In the genomic region with DNA sequence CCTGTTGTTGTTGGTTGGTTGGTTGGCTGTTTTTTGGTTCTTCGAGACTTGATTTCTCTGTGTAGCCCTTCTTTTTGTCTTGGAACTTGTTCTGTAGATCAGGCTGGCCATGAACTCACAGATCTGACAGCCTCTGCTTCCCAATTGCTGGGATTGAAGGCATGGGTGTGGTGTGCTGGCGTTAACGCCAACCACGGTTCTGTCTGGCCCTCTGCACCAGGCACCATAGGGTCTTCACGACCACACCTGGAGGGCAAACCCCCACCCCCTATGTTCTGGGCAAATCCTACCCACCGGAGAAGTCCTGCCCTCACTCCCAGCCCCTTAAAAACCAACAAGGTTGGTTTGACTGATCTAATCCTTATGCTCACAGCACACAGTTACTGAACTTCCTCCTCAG, we compare ENCODE assay signal across 8 mouse cellular contexts. TPM values are rescaled to one million over a fixed set of nuclear protein-coding genes. Genes with fewer than 3 reads are reported as not detected.
DNase-seq lines count a peak whose midpoint lies in the region; ATAC-seq and TF ChIP-seq lines count a peak whose summit lies in the region.

No protein-coding gene starts in this region.

- intact Hi-C loops in heart, postnatal 36 days (cut with DNase I) = loop anchor here (1.0 to 5.0 kb wide), 2 partner anchors 18 to 35 kb away; no protein-coding TSS in a partner anchor

- 63% methylated on average over 6 of the region's 6 CpGs for WGBS in heart, embryonic 14.5 days
- 63% methylated on average over 6 of the region's 6 CpGs for WGBS in embryonic facial prominence, embryonic 12.5 days
- 70% methylated on average over 6 of the region's 6 CpGs for WGBS in intestine, embryonic 14.5 days
- 73% methylated on average over 6 of the region's 6 CpGs for WGBS in midbrain, embryonic 15.5 days
- WGBS in thymus, adult 2 months = 70% methylated on average over 6 of the region's 6 CpGs

- no peaks in the 10 kb centered on the region for H3K27me3 ChIP-seq in heart, embryonic 14.5 days (ENCODE audit: control insufficient read depth, insufficient read depth, low read length)
- H3K27me3 ChIP-seq in embryonic facial prominence, embryonic 12.5 days = no peaks in the 10 kb centered on the region
- no peaks in the 10 kb centered on the region for H3K27me3 ChIP-seq in intestine, embryonic 14.5 days (replicated peaks; ENCODE audit: control insufficient read depth, insufficient read depth, low read length)
- H3K27me3 ChIP-seq in midbrain, embryonic 15.5 days (replicated peaks) = no peaks in the 10 kb centered on the region
- no peaks in the 10 kb centered on the region for H3K27me3 ChIP-seq in thymus, adult 2 months (ENCODE audit: control insufficient read depth, insufficient read depth, low read length)

- no peak overlapping the region for H3K4me3 ChIP-seq in heart, embryonic 14.5 days (ENCODE audit: control insufficient read depth in 1 of 2, insufficient read depth in 1 of 2, low read depth in 1 of 2, low read length in 2 of 2)
- peak overlapping the region; percentile 54 for H3K4me3 ChIP-seq in embryonic facial prominence, embryonic 12.5 days
- peak overlapping the region; percentile 59; the same call in 1 of the 2 replicates for H3K4me3 ChIP-seq in intestine, embryonic 14.5 days (ENCODE audit: low read depth, low read length)
- H3K4me3 ChIP-seq in midbrain, embryonic 15.5 days = peak overlapping the region; percentile 43
- no peak overlapping the region for H3K4me3 ChIP-seq in thymus, adult 2 months (ENCODE audit: control insufficient read depth, insufficient read depth, low read length)

- no peak for DNase-seq in heart, postnatal 36 days
- no peak for DNase-seq in intestine, embryonic 14.5 days (ENCODE audit: low spot score)
- no peak for DNase-seq in layer of hippocampus, adult 9-10 months (ENCODE audit: low spot score)
- DNase-seq in thymus, adult 2 months = no peak

- peaks cover 7 to 8% of the 10 kb centered on the region in 2 experiments for H3K4me1 ChIP-seq in heart, embryonic 14.5 days (ENCODE audit: control insufficient read depth in 2 of 2, insufficient read depth in 2 of 2, low read length in 2 of 2)
- H3K4me1 ChIP-seq in embryonic facial prominence, embryonic 12.5 days = peaks cover 10% of the 10 kb centered on the region
- H3K4me1 ChIP-seq in intestine, embryonic 14.5 days (replicated peaks; ENCODE audit: control insufficient read depth, insufficient read depth, low read length) = peaks cover 8% of the 10 kb centered on the region
- H3K4me1 ChIP-seq in midbrain, embryonic 15.5 days = peaks cover 12% of the 10 kb centered on the region
- H3K4me1 ChIP-seq in thymus, adult 2 months (replicated peaks; ENCODE audit: control insufficient read depth, insufficient read depth, low read length) = peaks cover 14% of the 10 kb centered on the region

- H3K9me3 ChIP-seq in heart, embryonic 14.5 days (ENCODE audit: control insufficient read depth, low read length) = no peaks in the 10 kb centered on the region
- no peaks in the 10 kb centered on the region for H3K9me3 ChIP-seq in embryonic facial prominence, embryonic 12.5 days
- no peaks in the 10 kb centered on the region for H3K9me3 ChIP-seq in intestine, embryonic 14.5 days (ENCODE audit: control insufficient read depth, low read length)
- H3K9me3 ChIP-seq in midbrain, embryonic 15.5 days = no peaks in the 10 kb centered on the region

- H3K27ac ChIP-seq in heart, embryonic 14.5 days (replicated peaks in 1 of 2; ENCODE audit: control insufficient read depth in 1 of 2, insufficient read depth in 1 of 2, low read depth in 2 of 2, low read length in 2 of 2) = peak overlapping the region in 1 of 2 experiments; percentile 1; a peak in 1 of 4 replicates
- H3K27ac ChIP-seq in embryonic facial prominence, embryonic 12.5 days = peak overlapping the region; percentile 37
- peak overlapping the region; percentile 79; the same call in 1 of the 2 replicates for H3K27ac ChIP-seq in intestine, embryonic 14.5 days (ENCODE audit: low read depth)
- no peak overlapping the region for H3K27ac ChIP-seq in midbrain, embryonic 15.5 days
- H3K27ac ChIP-seq in thymus, adult 2 months (ENCODE audit: control insufficient read depth, insufficient read depth, low read length) = no peak overlapping the region

- no peak overlapping the region for H3K9ac ChIP-seq in heart, embryonic 14.5 days (ENCODE audit: low read length)
- peak overlapping the region; percentile 52; the same call in 1 of the 2 replicates for H3K9ac ChIP-seq in embryonic facial prominence, embryonic 12.5 days
- no peak overlapping the region for H3K9ac ChIP-seq in intestine, embryonic 14.5 days (ENCODE audit: low read length)
- no peak overlapping the region; the same call in 1 of the 2 replicates for H3K9ac ChIP-seq in midbrain, embryonic 15.5 days

- TF ChIP-seq CTCF in thymus, adult 2 months (IDR thresholded peaks at IDR 0.05; ENCODE audit: borderline replicate concordance, control insufficient read depth, extremely low read depth, insufficient read depth, low read length, poor library complexity) = no peak

- peaks cover 23% of the 10 kb centered on the region for H3K36me3 ChIP-seq in heart, embryonic 14.5 days (ENCODE audit: control insufficient read depth, insufficient read depth, low read length)
- H3K36me3 ChIP-seq in embryonic facial prominence, embryonic 12.5 days = peaks cover 18% of the 10 kb centered on the region
- peaks cover 11% of the 10 kb centered on the region for H3K36me3 ChIP-seq in intestine, embryonic 14.5 days (ENCODE audit: control insufficient read depth, insufficient read depth, low read length)
- H3K36me3 ChIP-seq in midbrain, embryonic 15.5 days (replicated peaks) = peaks cover 6% of the 10 kb centered on the region
- H3K36me3 ChIP-seq in thymus, adult 2 months (ENCODE audit: control insufficient read depth, insufficient read depth, low read length) = no peaks in the 10 kb centered on the region

- H3K4me2 ChIP-seq in heart, embryonic 14.5 days (ENCODE audit: low read length) = peak overlapping the region; percentile 94
- H3K4me2 ChIP-seq in embryonic facial prominence, embryonic 12.5 days (replicated peaks) = peak overlapping the region; percentile 94
- peak overlapping the region; percentile 97 for H3K4me2 ChIP-seq in intestine, embryonic 14.5 days (ENCODE audit: low read length)
- H3K4me2 ChIP-seq in midbrain, embryonic 15.5 days = peak overlapping the region; percentile 91

- ATAC-seq in heart, embryonic 14.5 days (ENCODE audit: insufficient number of reproducible peaks, insufficient read depth, low FRiP score, low read depth) = 0 out of 2 replicates have a peak, but pooled peaks have one; percentile 5
- ATAC-seq in embryonic facial prominence, embryonic 12.5 days (ENCODE audit: insufficient number of reproducible peaks, insufficient read depth, low FRiP score, low TSS enrichment) = no peak
- peak; percentile 18; the same call in 1 of the 2 replicates for ATAC-seq in intestine, embryonic 14.5 days (replicated peaks; ENCODE audit: low FRiP score, low TSS enrichment, low read depth)
- 0 out of 2 replicates have a peak, but pooled peaks have one; percentile 19 for ATAC-seq in midbrain, embryonic 15.5 days (replicated peaks)
- ATAC-seq in monocyte, adult 5-6 weeks (replicated peaks; ENCODE audit: insufficient number of reproducible peaks, low FRiP score, low TSS enrichment, poor library complexity, severe bottlenecking) = no peak

- TF ChIP-seq POLR2A in thymus, adult 2 months (IDR thresholded peaks at IDR 0.05; ENCODE audit: control insufficient read depth, extremely low read depth, insufficient read depth, low read length, poor library complexity) = no peak

RNA-seq across cellular contexts. Expression of a gene that starts 0.5 kb away (rescaled TPM):
- polyA plus RNA-seq in heart, embryonic 14.5 days (2014; fragmentation: Nextera tagmentation; extraction: Ambion mirVana) = 10.0 and 10.3 TPM in 2 replicates
- total RNA-seq in heart, postnatal 36 days (2021) = 10 to 100 TPM in 1 of 2 experiments, 1 to 10 TPM in 1; 8.3 to 11.5 TPM
- polyA plus RNA-seq in embryonic facial prominence, embryonic 12.5 days (2016; fragmentation: Nextera tagmentation; extraction: Ambion mirVana) = 9.3 and 11.6 TPM in 2 replicates
- 8.2 and 9.9 TPM in 2 replicates for polyA plus RNA-seq in intestine, embryonic 14.5 days (2014; fragmentation: Nextera tagmentation; extraction: Ambion mirVana)
- 1.8 and 1.9 TPM in 2 replicates for polyA plus RNA-seq in midbrain, embryonic 15.5 days (2015; fragmentation: Nextera tagmentation; extraction: Ambion mirVana)
- 0.38 to 1.1 TPM (median 0.39 TPM) in 3 replicates for total RNA-seq in monocyte, adult 5-6 weeks (2017)
- polyA plus RNA-seq in thymus, adult 2 months (2012; rRNA removed) = 8.0 and 8.8 TPM in 2 replicates

RNA-seq across cellular contexts. Expression of a gene that starts 16.5 kb away (rescaled TPM):
- 28.2 and 38.5 TPM in 2 replicates for polyA plus RNA-seq in heart, embryonic 14.5 days (2014; fragmentation: Nextera tagmentation; extraction: Ambion mirVana)
- 1 to 10 TPM; 4.1 to 4.7 TPM for total RNA-seq in heart, postnatal 36 days (2021)
- polyA plus RNA-seq in embryonic facial prominence, embryonic 12.5 days (2016; fragmentation: Nextera tagmentation; extraction: Ambion mirVana) = 26.8 and 27.7 TPM in 2 replicates
- polyA plus RNA-seq in intestine, embryonic 14.5 days (2014; fragmentation: Nextera tagmentation; extraction: Ambion mirVana) = 60.2 and 60.3 TPM in 2 replicates
- polyA plus RNA-seq in midbrain, embryonic 15.5 days (2015; fragmentation: Nextera tagmentation; extraction: Ambion mirVana) = 20.5 and 21.0 TPM in 2 replicates
- total RNA-seq in monocyte, adult 5-6 weeks (2017) = 2.6 to 7.1 TPM (median 6.6 TPM) in 3 replicates
- 146 and 160 TPM in 2 replicates for polyA plus RNA-seq in thymus, adult 2 months (2012; rRNA removed)

RNA-seq across cellular contexts. Expression of a gene that starts 19.8 kb away (rescaled TPM):
- polyA plus RNA-seq in heart, embryonic 14.5 days (2014; fragmentation: Nextera tagmentation; extraction: Ambion mirVana) = 218 and 223 TPM in 2 replicates
- total RNA-seq in heart, postnatal 36 days (2021) = 100 to 1,000 TPM in 1 of 2 experiments, 10 to 100 TPM in 1; 87.1 to 103 TPM
- 644 and 679 TPM in 2 replicates for polyA plus RNA-seq in embryonic facial prominence, embryonic 12.5 days (2016; fragmentation: Nextera tagmentation; extraction: Ambion mirVana)
- 557 and 562 TPM in 2 replicates for polyA plus RNA-seq in intestine, embryonic 14.5 days (2014; fragmentation: Nextera tagmentation; extraction: Ambion mirVana)
- polyA plus RNA-seq in midbrain, embryonic 15.5 days (2015; fragmentation: Nextera tagmentation; extraction: Ambion mirVana) = 338 and 355 TPM in 2 replicates
- 427 to 462 TPM (median 441 TPM) in 3 replicates for total RNA-seq in monocyte, adult 5-6 weeks (2017)
- polyA plus RNA-seq in thymus, adult 2 months (2012; rRNA removed) = 71.7 and 103 TPM in 2 replicates

RNA-seq across cellular contexts. Expression of a gene that starts 28.3 kb away (rescaled TPM):
- 18.9 and 21.8 TPM in 2 replicates for polyA plus RNA-seq in heart, embryonic 14.5 days (2014; fragmentation: Nextera tagmentation; extraction: Ambion mirVana)
- 1 to 10 TPM; 6.4 to 8.2 TPM for total RNA-seq in heart, postnatal 36 days (2021)
- polyA plus RNA-seq in embryonic facial prominence, embryonic 12.5 days (2016; fragmentation: Nextera tagmentation; extraction: Ambion mirVana) = 43.9 and 46.0 TPM in 2 replicates
- polyA plus RNA-seq in intestine, embryonic 14.5 days (2014; fragmentation: Nextera tagmentation; extraction: Ambion mirVana) = 28.7 and 30.3 TPM in 2 replicates
- polyA plus RNA-seq in midbrain, embryonic 15.5 days (2015; fragmentation: Nextera tagmentation; extraction: Ambion mirVana) = 86.7 and 88.7 TPM in 2 replicates
- total RNA-seq in monocyte, adult 5-6 weeks (2017) = not detected in 3 replicates
- 18.3 and 23.1 TPM in 2 replicates for polyA plus RNA-seq in thymus, adult 2 months (2012; rRNA removed)

RNA-seq across cellular contexts. Expression of a gene that starts 47.4 kb away (rescaled TPM):
- polyA plus RNA-seq in heart, embryonic 14.5 days (2014; fragmentation: Nextera tagmentation; extraction: Ambion mirVana) = 7.8 and 8.9 TPM in 2 replicates
- total RNA-seq in heart, postnatal 36 days (2021) = 10 to 100 TPM; 24.3 to 27.3 TPM
- polyA plus RNA-seq in embryonic facial prominence, embryonic 12.5 days (2016; fragmentation: Nextera tagmentation; extraction: Ambion mirVana) = 11.6 and 12.2 TPM in 2 replicates
- 9.1 and 9.5 TPM in 2 replicates for polyA plus RNA-seq in intestine, embryonic 14.5 days (2014; fragmentation: Nextera tagmentation; extraction: Ambion mirVana)
- 16.5 and 17.7 TPM in 2 replicates for polyA plus RNA-seq in midbrain, embryonic 15.5 days (2015; fragmentation: Nextera tagmentation; extraction: Ambion mirVana)
- total RNA-seq in monocyte, adult 5-6 weeks (2017) = 10.0 to 26.5 TPM (median 12.6 TPM) in 3 replicates
- 140 and 153 TPM in 2 replicates for polyA plus RNA-seq in thymus, adult 2 months (2012; rRNA removed)

Comparison
In these comparisons a context has a peak if more than half of its experiments do, and no peak if none do; other contexts are left out.
1. ATAC-seq: peak in heart, embryonic 14.5 days (single experiment), intestine, embryonic 14.5 days (single experiment) and midbrain, embryonic 15.5 days (single experiment); none in embryonic facial prominence, embryonic 12.5 days (single experiment) and monocyte, adult 5-6 weeks (single experiment).
2. H3K27ac ChIP-seq: peak in embryonic facial prominence, embryonic 12.5 days (single experiment) and intestine, embryonic 14.5 days (single experiment); none in midbrain, embryonic 15.5 days (single experiment) and thymus, adult 2 months (single experiment).
3. H3K4me3 ChIP-seq: peak in embryonic facial prominence, embryonic 12.5 days (single experiment), intestine, embryonic 14.5 days (single experiment) and midbrain, embryonic 15.5 days (single experiment); none in heart, embryonic 14.5 days (0 of 2) and thymus, adult 2 months (single experiment).
4. Peak in every context shown above with its lines, with median percentiles within 50 percentile points of each other: H3K4me2 ChIP-seq.